Mouse (Mus musculus): ENCODE results near the gene Cby3.

Gene Cby3

GRCm38 (mm10) chr11:50354162-50354561, at the start of gene Cby3:
Gene Cby3, plus strand, starts transcription at chr11:50354462.
- POLR2A ChIA-PET, result interaction anchor here in 2 of 4 experiments (0.6 to 3.2 kb wide), 11 partner anchors 8 to 78 kb away, joined by 3 to 13 read pairs (median 4); partner anchors contain the start of genes Hnrnph1 (in 2 of the 2), Canx (in 1 of the 2) and Maml1 (in 1 of the 2)
- CTCF ChIA-PET, result interaction anchor here (0.6 to 2.5 kb wide), 18 partner anchors 8 to 368 kb away, joined by 3 to 11 read pairs (median 4); partner anchors contain the start of genes Mgat4b (in 1 of the 4) and Sqstm1 (in 1 of the 4)

- POLR2A ChIA-PET, result interaction anchor here in 2 of 4 experiments (0.6 to 5.9 kb wide), 11 partner anchors 8 to 70 kb away, joined by 3 to 43 read pairs (median 4); partner anchors contain the start of genes Maml1 (in 2 of the 2) and Canx (in 1 of the 2)
These were observed 41.5 kb upstream of the Cby3 start for GRCm38 (mm10) chr11:50312803-50313202.

DNA sequence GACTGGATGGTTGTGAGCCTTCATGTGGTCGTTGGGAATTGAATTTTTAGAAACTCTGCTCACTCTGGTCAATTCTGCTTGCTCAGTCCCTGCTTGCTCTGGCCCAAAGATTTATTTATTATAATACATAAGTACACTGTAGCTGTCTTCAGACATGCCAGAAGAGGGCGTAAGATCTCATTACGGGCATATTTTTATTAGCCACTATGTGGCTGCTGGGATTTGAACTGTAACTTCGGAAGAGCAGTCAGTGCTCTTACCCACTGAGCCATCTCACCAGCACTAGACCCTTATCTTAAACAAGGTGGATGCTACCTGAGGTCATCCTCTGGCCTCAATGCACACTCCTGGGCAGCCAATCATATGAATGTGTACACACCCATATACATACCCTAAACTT, 34.9 kb upstream of the Cby3 start:
- ChIA-PET CTCF (interaction anchor here in 1 of 4 experiments (0.6 to 1.2 kb wide), 3 partner anchors 21 to 58 kb away, joined by 3 read pairs; no protein-coding TSS in a partner anchor), POLR2A (interaction anchor here in 2 of 4 experiments (0.7 to 3.3 kb wide), 18 partner anchors 10 to 165 kb away, joined by 3 to 20 read pairs (median 4); partner anchors contain the start of genes Hnrnph1 (in 1 of the 2) and Maml1 (in 1 of the 2))

More at GRCm38 (mm10) chr11:50312803-50313202, 41.5 kb upstream of the Cby3 start:
- CTCF ChIA-PET, result no interaction called here

DNA sequence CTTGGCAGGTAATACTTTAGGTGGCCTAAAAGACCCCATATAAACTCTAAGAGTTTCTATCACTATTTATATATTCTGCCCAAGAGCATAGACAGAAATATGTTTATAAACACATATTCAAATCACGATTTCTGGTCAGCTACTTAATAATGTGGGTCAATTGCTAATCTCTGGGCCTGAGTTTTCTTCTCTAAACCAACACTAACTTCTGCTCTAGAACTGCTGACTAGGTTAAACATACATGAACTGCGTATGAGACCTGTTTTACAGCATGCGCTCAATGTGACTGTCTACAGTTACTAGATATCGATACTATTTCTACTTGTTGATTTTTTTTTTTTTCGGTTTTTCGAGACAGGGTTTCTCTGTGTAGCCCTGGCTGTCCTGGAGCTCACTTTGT, 33.0 kb upstream of the Cby3 start:
- CTCF ChIA-PET, result interaction anchor here in 1 of 4 experiments (0.9 kb wide), 1 partner anchor 44 kb away, joined by 3 read pairs; no protein-coding TSS in a partner anchor
- POLR2A ChIA-PET, result interaction anchor here in 3 of 4 experiments (0.8 to 3.3 kb wide), 17 partner anchors 9 to 96 kb away, joined by 3 to 19 read pairs (median 3); partner anchors contain the start of genes Maml1 (in 2 of the 3) and Hnrnph1 (in 1 of the 3)

GRCm38 (mm10) chr11:50322345-50322744, 31.9 kb upstream of the Cby3 start:
- ChIA-PET POLR2A (interaction anchor here in 3 of 4 experiments (0.6 to 7.2 kb wide), 12 partner anchors 8 to 1965 kb away, joined by 3 to 144 read pairs (median 3); partner anchors contain the start of gene Maml1 (in 2 of the 3)), CTCF (no interaction called here)

- ChIA-PET POLR2A (interaction anchor here in 3 of 4 experiments (0.6 to 7.2 kb wide), 23 partner anchors 8 to 95 kb away, joined by 3 to 144 read pairs (median 6); partner anchors contain the start of genes Hnrnph1 (in 3 of the 3) and Maml1 (in 2 of the 3)), CTCF (no interaction called here)
These were observed 30.4 kb upstream of the Cby3 start for GRCm38 (mm10) chr11:50323843-50324242.

DNA sequence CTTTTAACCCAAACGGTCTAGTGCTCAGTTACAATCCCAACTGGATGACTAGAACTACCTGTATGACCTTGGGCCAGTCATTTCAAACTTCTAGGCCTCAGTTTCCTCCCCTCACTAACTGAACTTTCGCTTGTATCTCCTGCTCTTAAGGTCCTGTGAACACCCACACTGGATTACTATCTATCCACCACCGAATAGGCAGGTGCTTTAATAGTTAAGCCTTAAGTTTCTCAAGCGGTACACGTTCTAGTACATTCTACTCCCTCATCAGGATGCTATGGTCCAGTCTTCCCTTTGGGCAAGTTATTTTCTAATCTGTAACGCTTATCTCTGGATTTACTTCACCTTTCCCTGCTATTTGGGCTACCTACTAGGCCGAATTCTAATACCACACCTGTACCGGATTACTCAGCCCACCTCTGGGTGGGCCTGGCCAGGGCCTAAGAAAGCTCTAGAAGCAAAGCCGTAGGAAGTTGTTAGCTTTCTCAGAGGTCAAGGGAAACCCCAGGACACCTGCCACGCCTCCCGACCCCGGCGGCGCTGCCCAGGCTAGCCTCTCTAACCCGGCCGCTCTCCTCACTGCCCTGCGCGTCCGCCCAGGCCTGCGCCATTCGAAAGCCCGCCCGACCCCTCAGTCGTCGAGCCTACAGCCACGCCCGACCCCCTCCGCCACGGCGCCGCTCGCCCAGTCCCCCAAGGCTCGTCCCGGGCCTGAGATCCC, 29.4 kb upstream of the Cby3 start:
- ChIA-PET POLR2A (interaction anchor here in 3 of 4 experiments (0.6 to 7.2 kb wide), 39 partner anchors 9 to 299 kb away, joined by 3 to 144 read pairs (median 5); partner anchors contain the start of genes Hnrnph1 (in 3 of the 3), Maml1 (in 3 of the 3), Ltc4s (in 1 of the 3) and Mgat4b (in 1 of the 3)), CTCF (interaction anchor here in 1 of 4 experiments (1.1 kb wide), 1 partner anchor 63 kb away, joined by 3 read pairs; no protein-coding TSS in a partner anchor)

DNA sequence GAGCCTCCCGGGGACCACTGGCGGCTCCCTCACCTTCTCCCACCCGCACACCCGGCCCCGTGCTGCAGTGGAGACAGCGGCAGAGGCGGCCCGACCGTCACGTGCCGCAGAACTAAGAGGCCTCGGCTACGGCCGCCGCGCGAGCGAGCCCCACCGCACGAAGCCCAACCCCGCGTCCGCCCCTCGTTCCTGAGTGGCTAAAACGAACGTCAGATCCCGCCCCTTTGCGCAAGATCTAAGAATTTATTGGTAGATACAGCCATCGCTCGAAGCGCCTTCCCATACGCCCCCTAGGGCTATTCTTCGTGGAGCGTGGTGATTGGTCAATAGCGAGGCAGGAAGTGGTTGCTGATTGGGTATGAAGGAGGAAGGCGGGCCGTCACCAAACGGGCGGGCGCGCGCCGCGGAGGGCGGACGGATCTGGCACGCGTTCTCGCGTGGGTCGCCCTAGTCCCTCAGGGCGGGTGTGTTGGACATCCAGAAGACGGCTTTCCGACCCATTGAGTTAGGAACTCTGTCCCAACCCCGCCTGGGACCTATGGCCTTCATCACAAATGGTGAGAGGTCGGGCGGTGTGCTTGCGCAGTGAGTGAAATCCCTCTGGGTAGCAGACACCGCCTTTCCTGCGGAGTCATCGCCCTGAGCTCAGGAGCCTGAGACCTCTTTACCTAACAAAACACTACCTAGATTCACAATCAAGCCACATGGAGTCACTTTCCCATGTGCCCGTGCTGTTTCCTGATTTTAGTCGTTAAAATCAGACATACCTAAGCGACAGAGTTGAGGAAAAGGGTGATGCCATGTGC, 28.6 kb upstream of the Cby3 start, which contains the start of gene Canx:
Gene Canx (minus strand): TSS at position 178 of the 806 bp plus-strand sequence.
- ChIA-PET CTCF (interaction anchor here in 1 of 4 experiments (1.0 to 1.1 kb wide), 2 partner anchors 46 to 64 kb away, joined by 3 read pairs; no protein-coding TSS in a partner anchor), POLR2A (interaction anchor here (0.6 to 7.2 kb wide), 92 partner anchors 10 to 233 kb away, joined by 3 to 144 read pairs (median 4); partner anchors contain the start of genes Hnrnph1 (in 4 of the 4), Maml1 (in 3 of the 4), Mgat4b (in 3 of the 4) and Mrnip (in 3 of the 4))

DNA sequence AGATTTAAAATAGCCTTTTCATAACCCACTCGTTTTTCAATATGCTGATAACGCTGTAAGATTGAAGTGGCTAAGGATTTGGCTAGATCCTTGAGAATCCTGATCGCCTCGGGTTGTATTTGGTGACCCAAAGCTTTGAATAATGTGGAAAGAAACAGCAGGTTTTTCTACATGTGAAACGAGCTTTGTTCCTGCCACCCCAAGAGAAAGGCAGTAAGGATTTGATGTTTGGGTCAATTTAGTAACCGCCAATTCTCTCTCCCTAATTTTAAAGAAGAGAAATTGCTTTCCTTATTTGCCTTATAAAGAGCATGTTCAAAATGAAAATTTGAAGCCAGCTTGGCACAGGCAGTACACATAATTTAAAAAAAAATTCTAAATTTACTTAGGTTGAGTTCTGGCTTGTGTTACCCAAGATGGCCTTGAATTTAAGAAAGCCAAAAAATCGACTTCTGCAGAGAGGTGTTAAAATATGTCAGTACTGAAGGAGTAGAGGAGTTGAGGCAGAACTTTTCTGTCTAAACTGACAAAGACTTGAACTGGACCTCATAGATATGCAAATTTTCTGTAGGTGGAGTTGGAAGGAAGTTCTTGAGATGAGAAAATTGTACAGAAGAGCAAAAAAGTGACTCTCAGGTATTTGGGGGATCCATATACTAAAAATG, 27.8 kb upstream of the Cby3 start:
- ChIA-PET POLR2A (interaction anchor here (0.6 to 7.2 kb wide), 86 partner anchors 9 to 232 kb away, joined by 3 to 144 read pairs (median 4); partner anchors contain the start of genes Hnrnph1 (in 4 of the 4), Maml1 (in 3 of the 4), Mgat4b (in 3 of the 4) and Mrnip (in 3 of the 4)), CTCF (interaction anchor here in 2 of 4 experiments (0.7 to 1.0 kb wide), 2 partner anchors 39 to 45 kb away, joined by 3 read pairs; no protein-coding TSS in a partner anchor)

- POLR2A ChIA-PET, result interaction anchor here in 3 of 4 experiments (0.7 to 7.2 kb wide), 13 partner anchors 12 to 291 kb away, joined by 3 to 144 read pairs (median 6); partner anchors contain the start of genes Hnrnph1 (in 2 of the 3), Maml1 (in 1 of the 3), Mgat4b (in 1 of the 3) and Mrnip (in 1 of the 3)
These were observed 26.1 kb upstream of the Cby3 start for GRCm38 (mm10) chr11:50328075-50328625.

DNA sequence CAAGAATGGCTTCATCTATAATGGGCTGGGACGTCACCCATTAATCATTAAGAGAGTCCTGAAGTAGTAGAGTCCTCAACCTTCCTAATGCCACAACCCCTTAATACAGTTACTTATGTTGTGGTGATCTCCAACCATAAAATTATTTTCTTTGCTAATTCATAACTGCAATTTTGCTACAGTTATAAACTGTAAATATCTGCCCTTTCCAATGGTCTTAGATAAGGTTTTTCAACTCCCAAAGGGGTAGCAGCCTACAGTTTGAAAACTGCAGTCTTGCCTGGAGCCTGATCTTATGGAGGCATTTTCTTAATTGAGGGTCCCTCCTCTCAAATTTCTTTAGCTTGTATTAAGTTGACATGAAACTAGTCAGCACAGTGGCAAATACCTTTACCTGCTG, 24.9 kb upstream of the Cby3 start:
- ChIA-PET POLR2A (interaction anchor here in 1 of 4 experiments (2.3 to 7.2 kb wide), 4 partner anchors 11 to 119 kb away, joined by 6 to 144 read pairs (median 28); partner anchors contain the start of genes Hnrnph1, Mgat4b and Sqstm1), CTCF (no interaction called here)

More at GRCm38 (mm10) chr11:50328075-50328625, 26.1 kb upstream of the Cby3 start:
- CTCF ChIA-PET, result interaction anchor here in 1 of 4 experiments (0.6 kb wide), 1 partner anchor 12 kb away, joined by 3 read pairs; no protein-coding TSS in a partner anchor

DNA sequence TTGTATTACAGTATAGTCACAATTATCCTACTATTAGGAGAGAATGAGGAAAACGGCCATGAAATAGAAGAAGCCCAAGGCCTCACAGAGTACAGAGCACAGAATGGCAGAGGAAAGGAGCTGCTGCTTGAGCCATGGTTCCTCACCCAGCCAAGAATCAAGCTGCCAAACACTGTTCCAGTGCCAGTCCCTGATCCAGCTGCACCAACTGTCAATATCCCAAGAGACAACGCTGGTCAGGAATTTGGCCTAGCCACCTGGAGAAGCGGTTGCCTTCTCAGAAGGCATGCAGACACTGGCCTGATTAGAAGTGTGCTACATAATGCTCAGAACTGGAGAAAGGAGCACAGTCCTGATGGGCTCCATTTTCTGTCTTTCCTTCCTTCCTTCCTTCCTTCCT, 21.1 kb upstream of the Cby3 start:
- ChIA-PET CTCF (no interaction called here), POLR2A (interaction anchor here in 1 of 4 experiments (0.6 to 13.8 kb wide), 7 partner anchors 7 to 458 kb away, joined by 3 to 144 read pairs (median 3); partner anchors contain the start of genes Canx and Hnrnph1)

- ChIA-PET CTCF (interaction anchor here in 1 of 4 experiments (1.4 kb wide), 1 partner anchor 18 kb away, joined by 3 read pairs; no protein-coding TSS in a partner anchor), POLR2A (interaction anchor here in 3 of 4 experiments (0.6 to 13.8 kb wide), 10 partner anchors 9 to 96 kb away, joined by 3 to 144 read pairs (median 6); partner anchors contain the start of genes Canx (in 2 of the 3), Hnrnph1 (in 1 of the 3) and Maml1 (in 1 of the 3))
These were observed 18.1 kb upstream of the Cby3 start for GRCm38 (mm10) chr11:50336126-50336525.

DNA sequence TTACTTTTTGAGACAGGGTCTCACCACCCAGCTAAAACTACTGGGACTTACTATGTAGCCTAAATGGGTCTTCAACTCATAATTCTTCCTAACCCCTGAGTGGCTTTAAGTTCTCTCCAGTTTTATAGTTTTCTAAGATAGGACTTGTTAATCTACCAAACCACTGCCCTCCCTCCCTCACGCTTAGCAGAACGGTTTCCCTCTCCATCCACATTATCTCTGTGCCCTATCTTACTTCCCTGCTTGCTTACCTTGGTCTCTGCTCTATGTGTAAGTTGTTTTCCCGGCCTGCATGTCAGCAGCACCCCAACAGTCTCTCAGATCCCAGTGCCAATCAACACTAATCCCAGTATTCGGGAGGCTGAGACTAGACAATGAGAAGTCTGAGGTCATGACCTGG, 17.4 kb upstream of the Cby3 start:
- ChIA-PET CTCF (no interaction called here), POLR2A (interaction anchor here in 3 of 4 experiments (0.5 to 13.8 kb wide), 7 partner anchors 8 to 40 kb away, joined by 7 to 144 read pairs (median 17); partner anchors contain the start of genes Canx (in 2 of the 3) and Hnrnph1 (in 1 of the 3))

- CTCF ChIA-PET, result interaction anchor here in 2 of 4 experiments (0.8 to 1.0 kb wide), 2 partner anchors 9 to 26 kb away, joined by 3 to 4 read pairs; partner anchors contain the start of gene Cby3 (in 1 of the 2)
- POLR2A ChIA-PET, result interaction anchor here in 3 of 4 experiments (0.8 to 13.8 kb wide), 27 partner anchors 9 to 237 kb away, joined by 3 to 144 read pairs (median 5); partner anchors contain the start of genes Canx (in 3 of the 3), Hnrnph1 (in 2 of the 3) and Cby3 (in 1 of the 3)
These were observed 8.8 kb upstream of the Cby3 start for GRCm38 (mm10) chr11:50345486-50345885.
